Mouse (Mus musculus) forebrain, embryonic 11.5 days (tissue): ENCODE data around the gene Gpsm3. TPM values are rescaled to one million over a fixed set of nuclear protein-coding genes. Genes with fewer than 3 reads are reported as not detected.

Source experiments
- ATAC-seq: fragments of 200-750 bp; cut with Nextera tagmentation; replicated peaks from 2 replicates; pipeline ENCODE4 v1.8.0; 2017; ENCODE audit warnings: moderate TSS enrichment; ENCODE audit not compliant: low FRiP score
- DNase-seq: peaks from one replicate; pipeline ENCODE4 v3.0.0-alpha.2; 2017; ENCODE audit warnings: low spot score
- H3K27ac ChIP-seq: fragments of 300-500 bp; sonication (generic); 2 replicates; pipeline ENCODE4 v1.5.1; 2014; ENCODE audit warnings: low read depth, low read length
- H3K27me3 ChIP-seq: fragments of 300-500 bp; sonication (generic); 2 replicates; pipeline ENCODE4 v1.6.1; 2014; ENCODE audit warnings: mild to moderate bottlenecking, low read length, mixed read lengths; ENCODE audit not compliant: control insufficient read depth, insufficient read depth
- H3K36me3 ChIP-seq: fragments of 300-500 bp; sonication (generic); 2 replicates; pipeline ENCODE4 v1.6.1; 2014; ENCODE audit warnings: mild to moderate bottlenecking, low read length, moderate library complexity, mixed read lengths; ENCODE audit not compliant: control insufficient read depth, insufficient read depth
- H3K4me1 ChIP-seq: fragments of 300-500 bp; sonication (generic); replicated peaks from 2 replicates; pipeline ENCODE4 v1.6.1; 2014; ENCODE audit warnings: low read length, mixed read lengths; ENCODE audit not compliant: control insufficient read depth, insufficient read depth
- H3K4me2 ChIP-seq: fragments of 300-500 bp; sonication (generic); 2 replicates; pipeline ENCODE4 v1.6.1; 2014; ENCODE audit warnings: low read depth, mild to moderate bottlenecking, low read length, moderate library complexity, mixed read lengths; ENCODE audit not compliant: severe bottlenecking
- H3K4me3 ChIP-seq: fragments of 300-500 bp; sonication (generic); 2 replicates; pipeline ENCODE4 v1.5.1; 2014; ENCODE audit warnings: low read depth, low read length
- H3K9ac ChIP-seq: fragments of 300-500 bp; sonication (generic); 2 replicates; pipeline ENCODE4 v1.6.1; 2014; ENCODE audit warnings: low read length
- H3K9me3 ChIP-seq: fragments of 300-500 bp; sonication (generic); 2 replicates; pipeline ENCODE4 v1.6.1; 2016; ENCODE audit warnings: low read length, mixed read lengths; ENCODE audit not compliant: control insufficient read depth
- WGBS: fragments of 180-500 bp; shearing (Covaris S2); extraction: QIAGEN DNeasy Blood & Tissue Kit; methylation state at CpG from one replicate; pipeline ENCODE4 v1.1.7; 2014; 5-methylcytosine and 5-hydroxymethylcytosine counted together
- polyA plus RNA-seq: library from polyadenylated mRNA; unstranded; fragments of >200 nt; fragmentation: Nextera tagmentation; extraction: Ambion mirVana; gene quantifications from 2 replicates; pipeline ENCODE4 v1.2.1, GENCODE M21; 2014

Gene Gpsm3
- polyA plus RNA-seq, 1 experiment from 2014 or later: 2.6 TPM

DNA sequence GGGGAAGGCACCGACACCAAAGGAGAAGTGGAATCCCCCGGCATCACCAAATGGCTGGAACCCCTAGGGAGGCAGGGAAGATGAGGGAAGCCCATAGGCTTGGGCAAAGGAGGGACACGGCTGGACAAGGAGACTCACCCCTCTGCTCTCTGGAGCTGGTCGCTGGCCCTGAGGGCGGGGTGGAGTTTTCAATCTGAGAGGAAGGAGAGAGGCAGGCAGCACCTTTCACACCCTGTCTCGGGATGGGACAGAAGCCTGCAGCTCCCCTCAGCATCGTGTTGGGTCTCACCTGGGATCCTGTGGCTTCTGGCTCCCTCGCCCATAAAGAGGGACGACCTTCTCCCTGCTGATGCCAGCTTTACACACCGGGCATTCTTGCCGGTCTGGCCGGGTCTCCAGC is 12.2 kb downstream of the Gpsm3 start:
- Histone ChIP-seq H3K27me3 (no peaks in the 10 kb centered on the region), H3K36me3 (peaks cover 4% of the 10 kb centered on the region; the same call in 1 of the 2 replicates), H3K9ac (no peak overlapping the region), H3K4me3 (no peak overlapping the region), H3K9me3 (no peaks in the 10 kb centered on the region), H3K4me2 (no peak overlapping the region), H3K4me1 (peaks cover 20% of the 10 kb centered on the region), H3K27ac (no peak overlapping the region)
- WGBS: 90% methylated on average over 12 of the region's 12 CpGs
- DNase-seq: no peak
- no peak for ATAC-seq

DNA sequence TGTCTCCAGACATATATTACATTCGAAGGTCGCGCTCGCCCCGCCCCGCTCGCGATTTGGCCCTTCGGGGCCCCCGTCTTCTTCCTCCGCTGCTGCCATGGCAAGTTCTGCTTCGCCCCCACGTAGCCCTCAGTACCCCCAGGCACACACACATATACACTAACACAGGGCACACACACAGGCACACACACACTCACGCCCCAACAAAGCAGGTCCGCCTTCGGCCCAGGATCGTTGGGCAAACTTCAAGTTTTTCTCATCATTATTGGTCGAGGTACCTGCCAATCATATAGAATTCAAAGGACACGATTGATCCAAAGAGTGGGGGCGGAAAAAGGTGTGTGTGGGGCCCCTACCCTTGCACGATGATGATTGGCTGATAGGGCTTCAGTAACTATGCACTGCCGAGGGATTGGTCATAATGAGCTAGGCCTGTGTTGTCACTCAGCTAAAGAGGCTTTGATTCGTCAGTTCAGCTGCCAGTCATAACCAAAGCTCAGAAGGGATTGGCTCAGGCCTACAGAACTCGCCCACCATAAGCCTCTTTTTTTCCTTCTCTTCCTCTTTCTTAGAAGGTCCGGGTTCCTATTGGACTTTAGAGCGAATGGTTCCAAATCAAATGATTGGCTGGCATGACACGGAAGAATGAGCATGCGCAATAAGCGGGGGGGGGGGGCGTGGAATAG is 13.9 kb downstream of the Gpsm3 start, which contains the start of gene Rnf5:
Gene Rnf5 (minus strand): TSS at position 316 of the 686 bp plus-strand sequence.
- Histone ChIP-seq H3K4me1 (peaks cover 23% of the 10 kb centered on the region), H3K4me3 (peak within 1 kb of the TSS; percentile 98), H3K36me3 (peaks cover 4% of the 10 kb centered on the region; the same call in 1 of the 2 replicates), H3K27me3 (no peaks in the 10 kb centered on the region), H3K27ac (peak within 1 kb of the TSS; percentile 87), H3K9ac (peak within 1 kb of the TSS; percentile 94), H3K9me3 (no peaks in the 10 kb centered on the region), H3K4me2 (peak within 1 kb of the TSS; percentile 97)
- DNase-seq (no peak), ATAC-seq (peak; percentile 96)
- under 1% methylated on average over 30 of the region's 30 CpGs for WGBS

DNA sequence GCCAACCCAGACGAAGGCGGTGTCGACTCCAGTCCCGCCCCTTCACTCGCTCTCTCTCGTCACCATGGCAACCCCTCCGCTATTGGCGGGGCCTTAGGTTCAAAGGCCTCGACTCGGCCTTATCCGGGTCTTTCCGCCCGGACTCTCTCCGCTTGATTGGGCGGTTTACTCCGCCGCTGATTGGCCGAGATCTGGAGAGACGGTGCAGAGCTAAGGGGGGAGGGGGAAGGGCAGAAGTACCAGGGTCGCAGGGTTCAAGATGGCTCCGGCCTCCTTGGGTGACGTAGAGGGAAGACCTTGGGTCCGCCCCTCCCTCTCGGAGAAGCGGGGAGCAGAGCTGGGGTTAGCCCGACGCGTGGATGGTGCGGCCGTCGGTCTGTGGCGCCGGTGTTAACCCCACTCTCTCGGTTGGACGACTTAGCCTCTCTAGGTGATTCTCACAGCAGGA is 14.5 kb downstream of the Gpsm3 start, which contains the start of gene Agpat1:
Gene Agpat1 (plus strand): TSS at position 202 of the 448 bp plus-strand sequence.
- H3K27me3 ChIP-seq: no peaks in the 10 kb centered on the region
- H3K4me3 ChIP-seq: peak within 1 kb of the TSS; percentile 98
- peak within 1 kb of the TSS; percentile 97 for H3K4me2 ChIP-seq
- peak within 1 kb of the TSS; percentile 87 for H3K27ac ChIP-seq
- peaks cover 4% of the 10 kb centered on the region; the same call in 1 of the 2 replicates for H3K36me3 ChIP-seq
- 0% methylated on average over 32 of the region's 35 CpGs for WGBS
- ATAC-seq (peak; percentile 87), DNase-seq (peak; percentile 99)
- no peaks in the 10 kb centered on the region for H3K9me3 ChIP-seq
- H3K9ac ChIP-seq: peak within 1 kb of the TSS; percentile 94
- peaks cover 23% of the 10 kb centered on the region for H3K4me1 ChIP-seq

DNA sequence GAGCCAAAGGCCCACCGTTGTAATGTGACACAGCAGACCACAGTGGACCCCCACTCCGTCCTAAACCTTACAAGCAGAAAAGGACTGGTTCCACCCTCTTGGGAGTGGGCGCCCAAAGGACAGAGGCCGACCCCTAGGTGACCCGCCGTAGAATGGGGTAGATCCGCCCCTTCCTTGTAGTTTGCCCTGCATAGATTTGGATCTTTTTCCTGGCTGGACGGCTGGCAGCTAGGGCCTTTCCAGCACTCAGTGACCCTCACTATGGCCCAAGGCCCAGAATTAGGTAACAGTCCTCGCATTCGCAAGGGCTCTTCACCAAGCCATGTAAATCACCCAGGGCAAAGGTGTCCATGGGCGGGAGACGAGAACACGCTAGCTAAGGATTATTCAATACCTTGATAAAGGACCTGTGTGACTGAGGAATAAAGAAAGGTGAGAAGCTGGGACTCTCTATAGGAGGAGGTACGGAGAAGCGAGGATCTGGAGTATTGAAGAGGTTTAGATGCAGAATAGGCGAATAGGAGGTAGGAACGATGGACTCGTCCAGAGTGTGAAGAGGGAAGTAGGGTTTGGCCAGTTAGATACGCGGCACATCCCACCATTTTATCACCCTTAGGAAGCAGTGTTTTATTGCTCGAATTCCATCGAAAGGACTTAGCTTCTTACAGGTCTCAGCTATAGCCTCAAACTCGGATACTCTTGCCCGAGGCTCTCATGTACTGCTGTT is 15.1 kb downstream of the Gpsm3 start:
- H3K27ac ChIP-seq: peak overlapping the region; percentile 87
- DNase-seq: no peak
- 19% methylated on average over 24 of the region's 24 CpGs for WGBS

DNA sequence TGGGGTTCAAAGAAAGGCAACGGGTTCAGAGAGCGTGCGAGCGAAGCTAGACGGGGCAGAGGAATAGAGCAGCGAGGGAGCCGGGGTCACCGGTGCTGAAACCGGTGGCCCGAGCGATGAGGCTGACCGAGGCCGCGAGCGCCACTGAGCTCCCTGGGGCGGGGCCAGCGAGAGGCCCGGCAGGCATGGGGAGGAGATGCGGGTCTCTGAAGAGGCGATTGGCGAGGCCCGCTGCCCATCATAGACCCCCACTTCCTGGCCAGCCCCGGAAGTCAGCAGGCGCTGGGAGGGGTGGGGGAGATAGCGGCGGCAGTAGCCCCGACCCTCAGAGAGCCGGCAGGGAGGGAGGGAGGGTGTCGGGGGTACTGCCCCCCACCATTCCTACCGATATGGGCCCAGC is 16.0 kb downstream of the Gpsm3 start:
- Histone ChIP-seq H3K27ac (peak overlapping the region; percentile 87), H3K4me2 (peak overlapping the region; percentile 97), H3K36me3 (peaks cover under 1% of the 10 kb centered on the region; the same call in 1 of the 2 replicates), H3K4me1 (peaks cover 23% of the 10 kb centered on the region), H3K9ac (peak overlapping the region; percentile 94), H3K9me3 (no peaks in the 10 kb centered on the region), H3K4me3 (peak overlapping the region; percentile 98), H3K27me3 (no peaks in the 10 kb centered on the region)
- 0% methylated on average over 26 of the region's 30 CpGs for WGBS
- ATAC-seq (peak; percentile 60), DNase-seq (peak; percentile 97)

More for the DNA sequence above, 15.1 kb downstream of the Gpsm3 start:
- peak overlapping the region; percentile 98 for H3K4me3 ChIP-seq
- no peak for ATAC-seq
- H3K9ac ChIP-seq: peak overlapping the region; percentile 94
- H3K36me3 ChIP-seq: peaks cover 4% of the 10 kb centered on the region; the same call in 1 of the 2 replicates
- peak overlapping the region; percentile 97 for H3K4me2 ChIP-seq
- no peaks in the 10 kb centered on the region for H3K27me3 ChIP-seq
- peaks cover 23% of the 10 kb centered on the region for H3K4me1 ChIP-seq
- H3K9me3 ChIP-seq: no peaks in the 10 kb centered on the region

DNA sequence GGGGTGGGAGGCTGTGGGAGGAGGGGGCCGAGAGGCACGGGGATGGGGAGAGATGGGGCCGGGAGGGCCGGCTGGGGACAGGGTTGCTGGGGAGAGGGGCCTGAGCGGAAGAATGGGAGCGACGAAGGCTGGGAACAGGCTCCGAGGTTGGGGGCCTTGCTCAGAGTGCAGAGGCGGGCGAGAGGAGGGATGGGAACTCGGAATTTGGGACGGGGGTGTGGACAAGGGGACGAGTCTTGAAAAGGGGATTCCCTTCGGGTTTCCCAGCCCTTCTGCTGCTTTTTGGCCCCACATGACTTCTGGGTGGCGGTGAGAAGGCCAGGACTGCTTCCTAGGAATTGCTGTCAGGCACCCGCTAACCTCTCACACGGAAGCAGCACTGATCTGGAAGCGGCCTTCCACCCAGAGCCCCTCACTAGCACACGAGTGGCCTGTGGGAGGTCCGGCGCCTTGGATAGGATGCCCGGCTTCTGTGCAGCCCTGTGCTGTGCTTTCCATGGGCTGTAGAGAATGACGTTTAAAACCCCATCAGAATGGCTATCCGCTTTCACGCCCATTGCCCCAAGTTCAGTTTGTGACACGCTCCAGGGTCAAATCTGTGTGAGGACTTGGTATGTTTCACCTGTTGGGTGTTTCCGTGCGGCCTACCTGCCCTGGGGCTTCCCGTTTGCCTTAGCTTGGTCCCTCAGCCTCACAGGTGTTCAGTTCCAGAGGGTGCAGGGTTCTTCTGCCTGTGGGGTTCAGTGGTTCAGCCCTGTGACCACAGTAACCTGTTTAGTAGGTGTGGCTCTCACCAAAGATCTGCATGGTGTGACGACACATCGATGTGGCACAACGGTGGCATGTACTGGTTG is 16.8 kb downstream of the Gpsm3 start:
- H3K27me3 ChIP-seq: no peaks in the 10 kb centered on the region
- peak overlapping the region; percentile 98 for H3K4me3 ChIP-seq
- peak overlapping the region; percentile 97 for H3K4me2 ChIP-seq
- WGBS: 18% methylated on average over 32 of the region's 32 CpGs
- DNase-seq: no peak
- no peaks in the 10 kb centered on the region for H3K9me3 ChIP-seq
- H3K36me3 ChIP-seq: peaks cover 6% of the 10 kb centered on the region; the same call in 1 of the 2 replicates
- H3K4me1 ChIP-seq: peaks cover 23% of the 10 kb centered on the region
- ATAC-seq: no peak
- peak overlapping the region; percentile 94 for H3K9ac ChIP-seq
- H3K27ac ChIP-seq: peak overlapping the region; percentile 75

DNA sequence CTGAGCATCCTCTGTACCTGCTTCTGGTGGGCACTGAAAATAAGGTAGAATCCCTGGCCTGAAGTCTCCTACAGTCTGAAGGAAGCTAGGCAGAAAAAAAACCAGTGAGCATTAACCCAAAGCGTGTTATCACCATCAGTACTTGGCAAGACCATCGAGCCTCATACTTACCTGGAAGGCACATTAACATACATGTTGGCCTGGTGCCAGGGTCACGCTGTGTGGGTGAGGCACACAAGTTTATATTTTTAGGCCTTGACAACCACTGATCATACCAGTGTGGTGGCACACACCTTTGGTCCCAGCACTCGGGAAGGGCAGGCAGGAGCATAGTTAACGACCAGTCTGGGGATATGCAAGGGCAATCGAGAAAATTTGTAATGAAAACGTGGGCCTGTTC is 18.4 kb downstream of the Gpsm3 start:
- DNase-seq (no peak), ATAC-seq (no peak)
- Histone ChIP-seq H3K27me3 (no peaks in the 10 kb centered on the region), H3K36me3 (peaks cover 10% of the 10 kb centered on the region; the same call in 1 of the 2 replicates), H3K9ac (no peak overlapping the region), H3K9me3 (no peaks in the 10 kb centered on the region), H3K27ac (no peak overlapping the region; the same call in 1 of the 2 replicates), H3K4me2 (no peak overlapping the region), H3K4me1 (peaks cover 17% of the 10 kb centered on the region), H3K4me3 (no peak overlapping the region)
- 91% methylated on average over 7 of the region's 7 CpGs for WGBS

DNA sequence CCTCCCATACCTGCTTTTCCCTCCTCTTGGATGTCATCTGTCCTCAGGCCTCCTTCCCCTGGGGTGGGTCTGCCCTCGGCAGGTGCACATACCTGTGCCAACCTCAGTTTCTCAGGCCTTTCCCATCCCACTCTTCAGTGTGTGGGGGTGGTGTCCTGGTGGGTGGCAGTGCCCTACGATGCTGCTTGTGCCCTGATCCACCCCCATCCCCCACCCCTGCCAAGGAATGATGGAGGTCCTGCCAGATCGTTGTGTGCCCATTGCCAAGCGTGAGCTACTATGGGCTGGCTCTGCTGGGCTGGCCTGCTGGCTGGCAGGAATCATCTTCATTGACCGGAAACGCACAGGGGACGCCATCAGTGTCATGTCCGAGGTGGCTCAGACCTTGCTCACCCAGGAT is 21.4 kb downstream of the Gpsm3 start:
- Histone ChIP-seq H3K4me2 (no peak overlapping the region), H3K9ac (no peak overlapping the region), H3K9me3 (no peaks in the 10 kb centered on the region), H3K36me3 (peaks cover 14% of the 10 kb centered on the region; the same call in 1 of the 2 replicates), H3K27ac (no peak overlapping the region), H3K27me3 (no peaks in the 10 kb centered on the region), H3K4me1 (peaks cover 8% of the 10 kb centered on the region; the same call in 1 of the 2 replicates), H3K4me3 (no peak overlapping the region)
- 90% methylated on average over 8 of the region's 8 CpGs for WGBS
- ATAC-seq (no peak), DNase-seq (no peak)
